Mouse (Mus musculus) cortical plate, adult 2 months (tissue): ENCODE measurements around the gene Grm5. TPM values are rescaled to one million over a fixed set of nuclear protein-coding genes. Genes with fewer than 3 reads are reported as not detected.

Source experiments
- H3K27ac ChIP-seq: fragments of 200-500 bp; 2 replicates; pipeline ENCODE4 v1.5.1; 2012; ENCODE audit warnings: low read length, control low read depth, inconsistent platforms; ENCODE audit not compliant: insufficient read depth
- H3K4me1 ChIP-seq: fragments of 200-500 bp; 2 replicates; pipeline ENCODE4 v1.6.1; 2011; ENCODE audit warnings: low read length; ENCODE audit not compliant: control insufficient read depth, insufficient read depth
- H3K4me3 ChIP-seq: fragments of 200-500 bp; 2 replicates; pipeline ENCODE4 v1.5.1; 2011; ENCODE audit warnings: mild to moderate bottlenecking, low read length, control low read depth; ENCODE audit not compliant: insufficient read depth
- CTCF ChIP-seq: fragments of 200-500 bp; IDR thresholded peaks from 2 replicates; pipeline ENCODE4 v1.5.1; 2011; ENCODE audit warnings: mild to moderate bottlenecking, control low read depth, low read length; ENCODE audit not compliant: insufficient read depth; ENCODE audit errors: extremely low read depth
- POLR2A ChIP-seq: fragments of 200-500 bp; IDR thresholded peaks from 2 replicates; pipeline ENCODE4 v1.6.1; 2011; ENCODE audit warnings: mild to moderate bottlenecking, low read length, control low read depth; ENCODE audit not compliant: insufficient read depth; ENCODE audit errors: extremely low read depth
- polyA plus RNA-seq: library from polyadenylated mRNA; depleted of rRNA; stranded (reverse); fragments of >200 nt; gene quantifications from 2 replicates; pipeline ENCODE4 v1.2.3, GENCODE M21; 2012; rRNA removed

The Grm5 gene
- 46.2 and 46.8 TPM in 2 replicates for polyA plus RNA-seq

GRCm38 (mm10) chr7:87583868-87584267 is at the start of gene Grm5:
Gene Grm5 (plus strand): TSS chr7:87584168.
- Histone ChIP-seq H3K4me1 (no peaks in the 10 kb centered on the region), H3K27ac (peak within 1 kb of the TSS; percentile 82), H3K4me3 (peak within 1 kb of the TSS; percentile 83)
- TF ChIP-seq CTCF: no peak

- H3K27ac ChIP-seq: no peak overlapping the region
- no peak for TF ChIP-seq CTCF
- TF ChIP-seq POLR2A: no peak
- H3K4me3 ChIP-seq: no peak overlapping the region
- H3K4me1 ChIP-seq: no peaks in the 10 kb centered on the region
Measured at GRCm38 (mm10) chr7:87539031-87539430, 44.9 kb upstream of the Grm5 start.

- TF ChIP-seq CTCF (no peak), POLR2A (no peak)
- Histone ChIP-seq H3K4me1 (no peaks in the 10 kb centered on the region), H3K27ac (no peak overlapping the region), H3K4me3 (no peak overlapping the region)
Measured at GRCm38 (mm10) chr7:87565300-87565699, 18.7 kb upstream of the Grm5 start.

- TF ChIP-seq CTCF: peak; percentile 42
- no peak for TF ChIP-seq POLR2A
- no peaks in the 10 kb centered on the region for H3K4me1 ChIP-seq
Measured at GRCm38 (mm10) chr7:87566476-87566875, 17.5 kb upstream of the Grm5 start.

GRCm38 (mm10) chr7:87584281-87584701 is 323 bp downstream of the Grm5 start:
- no peak for TF ChIP-seq CTCF
- peak; percentile 44; the same call in 1 of the 2 replicates for TF ChIP-seq POLR2A
- H3K27ac ChIP-seq: peak overlapping the region; percentile 82
- no peaks in the 10 kb centered on the region for H3K4me1 ChIP-seq
- H3K4me3 ChIP-seq: peak overlapping the region; percentile 83

More at GRCm38 (mm10) chr7:87566476-87566875, 17.5 kb upstream of the Grm5 start:
- Histone ChIP-seq H3K4me3 (no peak overlapping the region), H3K27ac (no peak overlapping the region)

- peak overlapping the region; percentile 77 for H3K27ac ChIP-seq
- no peaks in the 10 kb centered on the region for H3K4me1 ChIP-seq
- peak overlapping the region; percentile 83 for H3K4me3 ChIP-seq
- TF ChIP-seq CTCF: peak; percentile 40
- peak; percentile 76 for TF ChIP-seq POLR2A
Measured at GRCm38 (mm10) chr7:87586271-87586937, 2.4 kb downstream of the Grm5 start.

- Histone ChIP-seq H3K4me1 (no peaks in the 10 kb centered on the region), H3K4me3 (peak overlapping the region; percentile 23; the same call in 1 of the 2 replicates), H3K27ac (no peak overlapping the region)
- no peak for TF ChIP-seq CTCF
- TF ChIP-seq POLR2A: no peak
Measured at GRCm38 (mm10) chr7:87587976-87588375, 4.0 kb downstream of the Grm5 start.

GRCm38 (mm10) chr7:87626251-87626650 is 42.3 kb downstream of the Grm5 start:
- H3K4me1 ChIP-seq: no peaks in the 10 kb centered on the region
- H3K27ac ChIP-seq: no peak overlapping the region
- no peak overlapping the region for H3K4me3 ChIP-seq
- no peak for TF ChIP-seq POLR2A
- no peak for TF ChIP-seq CTCF

- TF ChIP-seq CTCF: no peak
- no peak for TF ChIP-seq POLR2A
- H3K4me3 ChIP-seq: no peak overlapping the region
- no peak overlapping the region for H3K27ac ChIP-seq
- no peaks in the 10 kb centered on the region for H3K4me1 ChIP-seq
Measured at GRCm38 (mm10) chr7:87635530-87635929, 51.6 kb downstream of the Grm5 start.

GRCm38 (mm10) chr7:87650610-87651009 is 66.6 kb downstream of the Grm5 start:
- Histone ChIP-seq H3K4me3 (no peak overlapping the region), H3K4me1 (peaks cover 1% of the 10 kb centered on the region; the same call in 1 of the 2 replicates), H3K27ac (no peak overlapping the region)
- TF ChIP-seq POLR2A (no peak), CTCF (no peak)

- Histone ChIP-seq H3K4me1 (no peaks in the 10 kb centered on the region; the same call in 1 of the 2 replicates), H3K4me3 (no peak overlapping the region), H3K27ac (no peak overlapping the region)
- no peak for TF ChIP-seq POLR2A
Measured at GRCm38 (mm10) chr7:87661794-87662193, 77.8 kb downstream of the Grm5 start.
